Mouse (Mus musculus) kidney, adult 8-10 months (tissue): ENCODE measurements at regions not wholly inside any gene's neighbourhood (a gene's known extent, or its start where the extent isn't known, plus 50 kb on each side); places are given as distances from the start of the nearest gene placed in this dataset.

ENCODE experiments used
- DNase-seq, 2 experiments: peaks; one replicate each; pipeline ENCODE4 v3.0.0; 2022

- peak in 1 of 2 experiments; percentile 6 for DNase-seq
These were observed 142.1 kb downstream of the Pik3r1 start for GRCm38 (mm10) chr13:101625922-101626321.

GRCm38 (mm10) chr13:101624179-101624581, 143.8 kb downstream of the Pik3r1 start:
- DNase-seq: peak; percentile 7 to 36

GRCm38 (mm10) chr13:101622649-101623048, 145.4 kb downstream of the Pik3r1 start:
- no peak for DNase-seq

- no peak for DNase-seq
These were observed 147.4 kb downstream of the Pik3r1 start for GRCm38 (mm10) chr13:101620660-101621059.

GRCm38 (mm10) chr13:101619154-101619553, 148.9 kb downstream of the Pik3r1 start:
- DNase-seq: no peak

- DNase-seq: no peak
These were observed 155.2 kb downstream of the Pik3r1 start for GRCm38 (mm10) chr13:101612786-101613185.

GRCm38 (mm10) chr13:101611725-101612124, 156.3 kb downstream of the Pik3r1 start:
- no peak for DNase-seq

- no peak for DNase-seq
These were observed 161.8 kb downstream of the Pik3r1 start for GRCm38 (mm10) chr13:101606184-101606730.

GRCm38 (mm10) chr13:101605685-101606084, 162.3 kb downstream of the Pik3r1 start:
- no peak for DNase-seq

GRCm38 (mm10) chr13:101605051-101605450, 163.0 kb downstream of the Pik3r1 start:
- DNase-seq: no peak

- DNase-seq: no peak
These were observed 169.9 kb downstream of the Pik3r1 start for GRCm38 (mm10) chr13:101598126-101598485.

GRCm38 (mm10) chr13:101597243-101598125, 170.5 kb downstream of the Pik3r1 start:
- DNase-seq: peak; percentile 20 to 43

- no peak for DNase-seq
These were observed 173.4 kb downstream of the Pik3r1 start for GRCm38 (mm10) chr13:101594511-101595175.

GRCm38 (mm10) chr13:101592355-101592754, 175.7 kb downstream of the Pik3r1 start:
- DNase-seq: no peak

GRCm38 (mm10) chr13:101588905-101589304, 179.1 kb downstream of the Pik3r1 start:
- DNase-seq: no peak

GRCm38 (mm10) chr13:101586787-101587186, 181.2 kb downstream of the Pik3r1 start:
- no peak for DNase-seq

- DNase-seq: no peak
These were observed 191.5 kb downstream of the Pik3r1 start for GRCm38 (mm10) chr13:101576481-101576880.

GRCm38 (mm10) chr13:101572809-101573590, 195.0 kb downstream of the Pik3r1 start:
- no peak for DNase-seq

GRCm38 (mm10) chr13:101572246-101572645, 195.8 kb downstream of the Pik3r1 start:
- no peak for DNase-seq

- DNase-seq: no peak
These were observed 198.0 kb downstream of the Pik3r1 start for GRCm38 (mm10) chr13:101570034-101570433.

- DNase-seq: no peak
These were observed 198.9 kb downstream of the Pik3r1 start for GRCm38 (mm10) chr13:101568985-101569631.

- no peak for DNase-seq
These were observed 202.7 kb downstream of the Pik3r1 start for GRCm38 (mm10) chr13:101565323-101565722.
